Mouse (Mus musculus): ENCODE results near the gene Pld2.

DNA sequence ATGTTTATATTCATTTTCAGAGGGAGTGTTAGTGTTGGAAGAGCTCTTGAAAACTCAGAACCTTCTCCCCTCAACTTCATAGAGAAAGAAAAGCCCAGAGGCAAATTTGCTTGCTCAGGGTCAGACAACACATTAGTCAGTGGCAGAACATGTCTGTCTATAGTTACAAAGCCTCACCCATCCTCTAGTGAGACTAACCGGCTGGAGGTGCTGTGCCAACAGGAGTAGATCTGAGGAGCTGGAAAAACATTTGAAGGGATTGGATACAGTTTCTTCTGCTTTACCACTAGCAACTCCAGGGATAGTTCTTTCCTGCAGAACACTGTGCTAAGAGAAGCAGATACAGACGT is 22.0 kb downstream of the Pld2 start:
- TF ChIP-seq GATA1 (IDR thresholded peaks at IDR 0.05; ENCODE audit: borderline replicate concordance, low read length) (no peak), FLI1 (IDR thresholded peaks at IDR 0.05; ENCODE audit: low read length) (no peak)
